Mouse (Mus musculus): Measurements from ENCODE around the gene Gon4l. TPM values are rescaled to one million over a fixed set of nuclear protein-coding genes. Genes with fewer than 3 reads are reported as not detected.

The Gon4l gene
- polyA plus RNA-seq, 1 experiment from 2014 or later, result 16.6 TPM

- ATAC-seq (ENCODE audit: low FRiP score, low read depth), result no peak
- no peaks in the 10 kb centered on the region for H3K27me3 ChIP-seq (replicated peaks)
- H3K9me3 ChIP-seq, result no peaks in the 10 kb centered on the region
- H3K4me3 ChIP-seq, result peak overlapping the region; percentile 84
- H3K27ac ChIP-seq, result peak overlapping the region; percentile 99
- H3K4me2 ChIP-seq (replicated peaks), result peak overlapping the region; percentile 62
- H3K9ac ChIP-seq, result peak overlapping the region; percentile 90
- 3% methylated on average over 5 of the region's 5 CpGs for WGBS
- no peaks in the 10 kb centered on the region for H3K36me3 ChIP-seq
- peaks cover 30% of the 10 kb centered on the region for H3K4me1 ChIP-seq
These were observed 116.3 kb downstream of the Gon4l start for GRCm38 (mm10) chr3:88951327-88951800.

- Histone ChIP-seq H3K27ac (no peak overlapping the region), H3K9me3 (no peaks in the 10 kb centered on the region), H3K9ac (no peak overlapping the region), H3K4me2 (replicated peaks) (no peak overlapping the region), H3K4me3 (no peak overlapping the region), H3K4me1 (peaks cover 23% of the 10 kb centered on the region), H3K27me3 (replicated peaks) (no peaks in the 10 kb centered on the region), H3K36me3 (no peaks in the 10 kb centered on the region)
- 92% methylated on average over 4 of the region's 4 CpGs for WGBS
- ATAC-seq (ENCODE audit: low FRiP score, low read depth), result no peak
These were observed 118.2 kb downstream of the Gon4l start for GRCm38 (mm10) chr3:88953246-88953645.

DNA sequence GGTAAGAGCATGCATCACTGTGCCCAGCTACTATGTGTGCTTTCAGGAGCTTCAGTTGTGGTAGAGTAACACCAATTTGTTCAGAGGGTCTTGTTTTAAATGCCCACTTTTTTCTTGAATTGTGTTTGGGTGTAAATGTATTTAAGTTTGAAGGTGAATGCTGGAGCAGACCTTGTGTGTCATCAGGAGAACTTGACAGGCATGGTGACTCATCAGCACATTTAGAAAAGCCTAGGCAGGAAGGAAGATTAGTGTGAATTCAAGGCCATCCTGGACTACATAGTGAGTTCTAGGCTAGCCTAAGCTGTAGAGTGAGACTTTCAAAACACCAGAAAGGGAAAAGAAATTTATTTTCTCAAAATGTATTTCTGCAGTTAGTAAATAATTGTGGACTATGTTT, 118.7 kb downstream of the Gon4l start:
- no peaks in the 10 kb centered on the region for H3K9me3 ChIP-seq
- peaks cover 18% of the 10 kb centered on the region; the same call in 1 of the 2 replicates for H3K4me1 ChIP-seq
- H3K36me3 ChIP-seq, result no peaks in the 10 kb centered on the region
- ATAC-seq (ENCODE audit: low FRiP score, low read depth), result no peak
- no peak overlapping the region for H3K4me2 ChIP-seq (replicated peaks)
- no peaks in the 10 kb centered on the region for H3K27me3 ChIP-seq (replicated peaks)
- H3K27ac ChIP-seq, result no peak overlapping the region
- no peak overlapping the region for H3K4me3 ChIP-seq
- H3K9ac ChIP-seq, result no peak overlapping the region

Other genes starting within 250 kb of the Gon4l start
- gene Arhgef2, start 229.3 kb upstream of the Gon4l start, polyA plus RNA-seq (2016; fragmentation: Nextera tagmentation; extraction: Ambion mirVana), result 186 TPM in 2 replicates
- not detected in 2 replicates for gene Rxfp4, start 182.1 kb upstream of the Gon4l start, polyA plus RNA-seq (2016; fragmentation: Nextera tagmentation; extraction: Ambion mirVana)
- gene Khdc4, start 149.4 kb upstream of the Gon4l start, polyA plus RNA-seq (2016; fragmentation: Nextera tagmentation; extraction: Ambion mirVana), result 120 and 124 TPM in 2 replicates
- gene Rit1, start 118.4 kb upstream of the Gon4l start, polyA plus RNA-seq (2016; fragmentation: Nextera tagmentation; extraction: Ambion mirVana), result 44.6 and 49.1 TPM in 2 replicates
- 199 and 209 TPM in 2 replicates for gene Syt11, start 60.1 kb upstream of the Gon4l start, polyA plus RNA-seq (2016; fragmentation: Nextera tagmentation; extraction: Ambion mirVana)
- gene Msto1, start 78.8 kb downstream of the Gon4l start, polyA plus RNA-seq (2016; fragmentation: Nextera tagmentation; extraction: Ambion mirVana), result 43.3 and 45.5 TPM in 2 replicates
- 18.7 and 19.9 TPM in 2 replicates for gene Ash1l, start 115.4 kb downstream of the Gon4l start, polyA plus RNA-seq (2016; fragmentation: Nextera tagmentation; extraction: Ambion mirVana)
- gene Dap3, start 116.0 kb downstream of the Gon4l start, polyA plus RNA-seq (2016; fragmentation: Nextera tagmentation; extraction: Ambion mirVana), result 148 and 157 TPM in 2 replicates